Mouse (Mus musculus) kidney, postnatal 25 days (tissue): ENCODE measurements around the gene Myo1g.

Experiments
- DNase-seq, 2 experiments: peaks; one replicate each; pipeline ENCODE4 v3.0.0; 2021; ENCODE audit warnings: mixed read lengths in 2 of 2

Myo1g gene

DNA sequence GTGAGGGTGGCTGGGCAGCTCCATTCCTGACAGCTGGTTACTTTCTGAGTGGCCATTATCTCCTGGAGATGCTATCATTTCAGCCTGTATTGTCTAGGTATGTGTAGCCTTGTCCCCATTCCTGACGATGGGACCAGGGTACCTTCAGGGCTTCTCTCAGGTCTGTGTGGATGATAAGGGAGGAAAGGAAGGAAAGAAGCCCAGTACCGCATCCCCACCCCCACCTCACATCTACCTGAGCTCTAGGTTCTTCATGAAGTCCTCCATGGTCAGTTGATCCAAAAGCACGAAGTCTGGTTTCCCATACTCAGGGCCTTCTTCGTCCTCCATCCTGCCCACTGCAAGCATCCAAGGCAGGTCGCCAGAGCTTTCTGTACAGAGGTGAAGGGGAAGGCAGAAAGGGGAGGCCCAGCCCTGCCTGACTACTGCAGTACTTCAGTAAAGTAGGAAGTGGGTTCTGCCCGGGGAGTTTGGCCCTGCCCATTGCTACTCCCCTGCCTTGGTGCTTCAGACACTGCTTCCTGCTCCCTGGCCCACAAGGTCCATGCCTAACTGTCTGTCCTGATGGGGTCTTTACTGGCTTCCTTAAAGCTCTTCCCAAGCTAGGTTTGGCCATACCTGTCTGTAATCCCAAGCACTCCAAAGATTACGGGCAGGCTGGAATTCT lies at the start of gene Myo1g:
Myo1g (minus strand) TSS at position 459 of the 667 bp plus-strand sequence.
- no peak for DNase-seq

DNA sequence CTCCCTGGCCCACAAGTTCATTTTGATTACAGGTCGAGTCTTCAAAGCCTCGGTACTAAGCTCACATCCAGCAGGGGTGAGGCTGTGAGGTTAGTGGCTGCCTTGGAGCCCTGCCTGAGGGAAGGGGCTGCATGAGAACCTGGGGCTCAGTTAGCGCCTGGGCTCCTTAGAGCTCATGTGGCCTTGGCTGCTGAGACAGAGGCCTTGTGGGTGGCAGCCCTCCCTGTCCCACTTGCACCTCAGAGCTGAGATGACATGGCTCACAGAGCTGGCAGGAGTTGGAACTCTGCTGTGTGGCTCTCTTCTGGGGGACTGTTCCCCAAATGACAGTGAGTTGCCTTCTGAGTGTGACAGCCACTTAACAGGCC lies 48.6 kb upstream of the Myo1g start:
- no peak for DNase-seq

DNA sequence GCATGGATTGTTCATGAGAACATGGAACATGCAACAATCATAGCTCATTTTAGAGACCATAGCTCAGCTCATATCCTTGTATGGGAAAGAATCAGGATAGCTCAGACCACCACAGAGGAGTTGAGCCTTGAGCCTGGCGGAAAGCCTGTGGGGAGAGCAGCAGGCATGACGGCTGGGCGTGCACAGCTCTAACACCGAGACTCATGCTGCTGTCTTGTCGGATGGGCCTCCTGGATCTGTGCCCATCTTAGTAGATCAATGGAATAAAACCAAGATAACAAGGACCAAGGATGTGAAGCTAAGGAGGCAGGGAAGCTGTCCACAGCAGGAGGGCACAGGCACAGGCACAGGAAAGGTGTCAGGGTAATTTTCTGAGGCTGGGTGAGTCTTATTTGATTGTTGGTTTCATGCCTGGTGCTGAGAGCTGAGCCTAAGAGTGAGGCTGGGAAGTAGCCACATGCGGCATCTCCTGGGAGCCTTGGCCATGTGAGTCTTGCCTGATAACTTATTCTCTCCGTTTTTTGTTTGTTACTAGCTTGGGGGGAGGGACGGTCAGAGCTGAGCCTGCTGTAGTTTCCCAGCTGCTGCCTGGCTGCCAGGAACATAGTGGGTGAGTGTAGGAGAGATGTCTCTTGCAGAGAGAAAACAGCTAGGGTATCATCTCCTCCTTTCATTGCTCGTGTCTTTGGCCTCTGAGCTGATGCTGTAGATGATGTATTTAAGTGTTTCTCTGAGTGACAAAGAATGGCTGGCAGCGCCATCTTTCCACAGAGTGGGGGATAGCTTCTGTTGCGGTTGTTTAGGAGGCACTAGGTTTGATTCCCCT lies 48.0 kb upstream of the Myo1g start:
- no peak for DNase-seq

DNA sequence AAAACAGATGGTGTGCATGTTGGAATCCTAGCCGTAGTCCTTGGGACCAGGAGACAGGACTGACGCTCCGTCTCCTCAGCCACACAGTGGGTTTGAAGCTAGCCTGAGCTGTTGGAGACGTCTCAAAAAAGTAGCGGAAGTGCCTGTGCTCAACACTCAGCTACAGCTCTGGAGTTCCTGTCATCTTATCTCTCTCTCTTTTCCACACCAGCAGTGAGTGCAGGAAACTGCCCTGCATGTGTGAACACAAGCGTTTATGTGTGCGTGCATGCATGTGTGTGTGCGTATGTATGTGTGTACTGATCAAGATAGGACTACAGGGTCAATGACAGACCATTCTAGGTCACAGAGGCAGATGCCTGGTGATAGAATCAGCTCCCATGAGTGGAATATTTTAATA lies 47.2 kb upstream of the Myo1g start:
- DNase-seq, result no peak

DNA sequence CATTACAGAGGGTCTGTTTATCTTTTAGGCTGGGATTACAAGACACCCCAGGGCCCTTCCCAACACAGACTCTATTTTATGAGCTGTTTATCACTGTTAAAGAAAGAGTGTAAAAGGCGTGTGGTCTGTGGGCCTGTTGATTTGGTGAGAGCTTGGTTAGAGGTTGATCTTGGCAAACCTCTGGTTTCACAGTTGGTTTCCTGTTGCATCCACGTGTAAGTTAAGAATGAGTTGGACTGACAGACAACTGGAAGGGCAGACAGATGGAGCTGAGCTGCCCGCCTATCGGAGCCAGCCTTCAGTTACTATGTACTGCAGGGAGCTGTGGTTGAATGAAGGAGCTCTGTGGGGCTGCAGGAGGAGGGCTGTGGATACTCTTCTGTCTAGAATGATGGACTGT lies 45.7 kb upstream of the Myo1g start:
- DNase-seq, result no peak

DNA sequence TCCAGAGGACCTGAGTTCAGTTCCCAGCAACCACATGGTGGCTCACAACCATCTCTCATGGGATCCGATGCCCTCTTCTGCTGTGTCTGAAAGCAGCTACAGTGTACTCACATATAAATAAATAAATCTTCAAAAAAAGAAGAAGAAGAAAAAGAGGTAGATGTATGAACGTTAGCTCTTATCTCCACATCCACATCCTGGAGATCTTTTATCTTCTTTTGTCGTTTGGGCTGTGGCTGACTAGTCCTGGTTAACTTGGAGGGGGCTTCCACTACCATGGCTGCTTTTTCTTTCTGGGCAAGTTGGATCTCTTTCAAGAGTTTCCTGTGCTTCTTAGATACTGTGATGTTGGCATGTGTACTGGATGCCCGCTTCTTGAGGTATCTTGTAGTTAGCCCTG lies 42.4 kb upstream of the Myo1g start:
- DNase-seq, result no peak

DNA sequence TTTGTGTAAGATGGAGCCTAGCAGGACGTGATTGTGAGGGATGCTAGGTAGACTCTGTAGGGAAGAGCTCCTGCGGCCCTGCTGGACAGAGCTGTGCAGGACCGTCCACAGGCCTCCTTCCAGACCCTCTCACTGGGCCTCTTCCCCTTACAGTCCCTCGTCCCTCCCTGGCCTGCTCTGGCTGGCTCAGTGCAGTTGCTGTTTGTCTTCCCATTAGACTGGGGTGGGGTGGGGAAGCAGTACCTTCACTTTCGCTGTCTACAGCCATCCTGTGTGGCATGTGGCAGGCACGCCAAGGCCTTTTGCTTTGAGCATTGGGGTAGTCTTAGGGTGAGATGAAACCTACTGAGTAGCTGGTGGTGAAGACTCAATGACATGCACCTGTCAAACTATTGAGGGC lies 41.6 kb upstream of the Myo1g start:
- DNase-seq, result no peak

DNA sequence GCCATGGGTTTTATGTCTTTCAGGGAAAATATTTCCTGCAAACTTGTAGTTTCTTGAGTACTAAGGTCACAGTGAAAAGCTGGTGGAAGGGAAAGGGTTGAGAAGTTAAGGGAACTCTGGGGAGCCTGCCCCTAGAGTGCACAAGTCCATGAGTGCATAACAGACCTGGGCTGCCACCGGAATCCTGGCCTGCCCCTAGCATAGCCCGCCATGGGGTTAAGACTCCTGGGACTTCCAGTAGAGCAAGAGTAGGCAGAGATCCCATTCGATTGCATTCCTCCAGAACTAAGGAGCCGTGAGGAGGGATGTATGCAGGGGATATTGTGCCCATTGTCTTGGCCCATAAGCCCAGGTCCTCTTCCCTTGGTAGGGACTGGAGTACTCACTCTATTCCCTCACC lies 40.7 kb upstream of the Myo1g start:
- no peak for DNase-seq

DNA sequence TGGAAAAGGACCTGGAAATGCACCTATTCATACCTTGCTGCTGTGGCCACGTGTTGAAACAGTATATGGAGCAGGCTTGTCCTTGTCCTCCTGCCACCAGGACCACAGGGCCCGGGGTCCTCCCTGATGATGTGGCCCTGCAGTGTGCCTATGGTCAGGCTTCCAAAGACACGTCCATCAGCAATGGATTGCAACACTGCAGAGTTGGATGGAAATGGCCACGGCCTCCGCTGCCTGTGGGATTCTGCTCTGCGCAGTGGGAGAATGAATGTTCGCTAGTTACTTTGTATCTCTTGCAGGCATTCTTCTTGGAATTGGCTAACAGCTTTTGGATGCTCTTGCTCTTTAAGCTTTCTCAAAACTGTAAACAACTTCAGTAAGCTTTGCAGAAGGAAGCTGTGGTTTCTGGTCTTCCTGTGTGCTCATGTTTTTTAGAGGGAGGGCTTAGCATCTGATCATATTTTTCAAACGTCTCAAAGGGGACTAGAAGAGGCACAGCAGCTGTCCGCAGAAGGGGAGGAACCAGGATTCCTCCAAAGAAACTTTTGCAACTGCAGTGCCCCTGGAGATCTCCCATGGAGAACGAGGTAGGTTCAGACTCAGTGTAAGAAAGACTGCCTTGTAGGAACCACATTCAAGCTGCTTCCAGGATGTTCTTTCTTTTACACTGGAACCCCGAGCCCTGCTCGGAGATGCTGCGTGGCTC lies 40.0 kb upstream of the Myo1g start:
- DNase-seq, result no peak

DNA sequence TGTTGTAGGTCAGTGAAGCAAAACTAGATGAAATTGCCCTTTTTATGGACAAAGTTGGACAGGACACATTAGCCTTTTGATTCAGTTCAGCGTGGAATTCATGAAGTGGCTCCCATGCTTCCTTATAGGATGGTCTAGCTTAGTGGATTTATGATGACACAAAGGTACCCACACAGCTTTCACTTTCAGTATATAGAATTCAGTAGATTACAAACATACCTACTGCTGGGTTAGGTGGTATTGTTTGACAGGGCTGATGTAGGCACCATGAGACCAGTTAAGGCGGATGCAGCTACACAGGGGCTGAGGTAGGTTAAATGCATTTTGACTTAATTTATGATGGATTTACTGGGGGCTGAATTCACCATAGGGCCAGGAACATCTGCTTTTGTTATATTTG lies 39.2 kb upstream of the Myo1g start:
- DNase-seq, result no peak

DNA sequence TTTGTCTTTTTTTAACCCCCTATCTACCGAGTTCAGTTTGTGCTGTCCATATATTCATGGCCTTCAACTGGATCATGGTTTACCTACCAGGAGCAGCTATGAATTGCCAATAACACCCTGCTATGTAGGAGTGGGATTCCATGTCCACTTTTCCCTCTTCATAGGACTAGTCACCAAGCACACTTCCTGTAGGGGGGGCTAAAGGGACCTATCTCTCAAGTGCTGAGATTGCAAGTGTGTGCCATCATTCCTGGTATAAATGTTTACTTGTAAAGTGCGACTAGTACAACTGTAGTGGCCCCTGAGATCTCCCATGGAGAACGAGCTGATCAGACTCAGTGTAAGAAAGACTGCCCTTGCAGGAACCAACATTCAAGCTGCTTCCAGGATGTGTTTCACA lies 37.5 kb upstream of the Myo1g start:
- no peak for DNase-seq

DNA sequence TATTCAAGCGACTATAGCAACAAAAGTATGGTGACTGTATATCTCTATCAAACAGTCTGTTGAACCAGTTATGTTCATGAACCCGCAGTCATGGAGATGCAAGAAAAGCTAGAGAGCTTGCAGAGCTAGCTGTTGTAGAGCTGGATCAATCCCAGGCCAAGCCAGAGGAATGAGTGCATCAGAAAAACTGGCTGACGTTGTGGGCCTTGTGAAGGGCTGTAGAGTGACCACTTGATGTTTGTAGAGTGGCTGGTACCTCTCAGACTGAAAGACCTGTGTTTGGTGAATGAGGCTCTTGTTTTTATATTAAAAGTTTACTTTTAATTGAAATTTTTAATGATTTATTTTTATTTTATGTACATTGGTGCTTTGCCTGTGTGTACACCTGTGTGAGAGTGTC lies 29.4 kb upstream of the Myo1g start:
- no peak for DNase-seq

DNA sequence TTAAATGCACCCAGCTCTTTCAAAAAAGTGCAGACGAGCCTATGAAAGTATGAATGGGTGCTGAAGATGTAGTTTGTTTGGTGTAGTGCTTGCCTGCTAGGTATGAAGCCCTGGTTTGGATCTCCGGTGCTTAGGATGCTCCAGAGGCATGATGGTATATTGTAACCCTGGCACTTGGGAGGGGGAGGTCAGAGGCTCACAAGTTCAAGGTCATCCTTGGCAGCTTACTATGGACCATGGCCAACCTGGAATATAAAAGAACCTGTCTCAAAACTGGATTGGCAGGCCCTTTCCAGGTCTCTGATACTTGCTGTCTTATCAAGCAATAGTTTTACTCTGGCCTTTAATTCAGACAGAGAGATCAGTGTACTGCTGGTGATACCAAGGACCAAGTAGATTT lies 29.0 kb upstream of the Myo1g start:
- no peak for DNase-seq

DNA sequence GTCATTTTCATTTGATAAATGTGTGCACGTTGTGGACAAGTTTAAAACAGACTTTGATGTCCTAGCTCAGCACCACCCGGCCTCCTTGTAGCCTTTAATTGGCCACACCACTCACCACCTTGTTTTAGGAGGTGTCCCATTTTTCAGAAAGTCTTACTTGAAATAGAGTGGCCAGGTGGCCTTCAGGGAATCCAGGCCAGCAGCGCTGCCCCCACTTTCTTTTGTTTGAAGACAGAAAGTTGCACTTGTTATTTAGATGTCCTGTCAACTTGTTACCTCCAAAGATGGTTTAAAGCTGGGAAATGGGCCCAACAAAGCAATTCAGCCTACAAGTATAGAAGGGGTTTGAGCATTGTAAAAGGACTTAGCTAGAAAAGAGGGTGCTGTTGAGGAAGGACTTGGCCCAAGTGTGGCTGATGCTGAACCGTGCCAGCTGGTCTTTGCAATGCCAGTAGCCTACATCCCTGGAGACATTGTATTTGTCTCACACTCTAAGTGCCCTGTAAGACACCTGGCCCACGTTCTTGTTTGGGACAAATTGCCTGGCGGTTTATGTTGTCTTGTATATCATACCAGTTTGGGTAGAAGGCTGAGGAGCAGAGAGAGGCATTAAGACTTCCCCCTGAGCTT lies 27.0 kb upstream of the Myo1g start:
- DNase-seq, result no peak

DNA sequence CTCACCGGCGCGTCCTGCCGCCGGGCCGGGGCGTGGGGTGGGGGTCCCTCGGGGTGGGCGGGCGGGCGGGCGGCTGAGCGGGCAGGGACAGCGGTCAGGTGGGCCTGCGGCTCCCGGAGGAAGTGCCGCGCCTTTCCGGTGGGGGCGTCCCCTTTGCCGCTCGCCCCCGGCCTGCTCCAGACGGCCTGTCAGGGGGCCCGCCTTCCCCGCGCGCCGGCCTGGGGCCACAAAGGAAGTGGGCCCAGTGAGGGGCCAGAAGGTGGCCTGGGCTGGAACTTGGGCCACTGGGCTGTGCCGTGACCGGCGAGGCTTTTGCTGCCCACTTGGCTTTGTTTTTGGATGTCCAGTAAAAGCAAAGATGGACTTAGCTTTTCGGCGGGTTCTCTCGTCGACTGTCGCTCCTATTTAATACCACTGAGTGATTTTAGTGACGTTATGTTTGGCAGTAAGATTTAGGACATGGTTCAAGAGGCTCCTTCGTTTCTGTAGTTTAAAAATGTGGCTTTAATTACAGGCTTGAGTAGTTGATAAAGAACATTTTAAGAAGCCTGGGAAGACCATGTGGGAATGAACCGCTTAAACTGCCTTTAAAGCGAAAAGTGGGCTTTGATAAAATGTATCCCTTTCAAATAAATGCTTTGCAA lies 26.4 kb upstream of the Myo1g start:
- DNase-seq, result peak; percentile 64 to 89

DNA sequence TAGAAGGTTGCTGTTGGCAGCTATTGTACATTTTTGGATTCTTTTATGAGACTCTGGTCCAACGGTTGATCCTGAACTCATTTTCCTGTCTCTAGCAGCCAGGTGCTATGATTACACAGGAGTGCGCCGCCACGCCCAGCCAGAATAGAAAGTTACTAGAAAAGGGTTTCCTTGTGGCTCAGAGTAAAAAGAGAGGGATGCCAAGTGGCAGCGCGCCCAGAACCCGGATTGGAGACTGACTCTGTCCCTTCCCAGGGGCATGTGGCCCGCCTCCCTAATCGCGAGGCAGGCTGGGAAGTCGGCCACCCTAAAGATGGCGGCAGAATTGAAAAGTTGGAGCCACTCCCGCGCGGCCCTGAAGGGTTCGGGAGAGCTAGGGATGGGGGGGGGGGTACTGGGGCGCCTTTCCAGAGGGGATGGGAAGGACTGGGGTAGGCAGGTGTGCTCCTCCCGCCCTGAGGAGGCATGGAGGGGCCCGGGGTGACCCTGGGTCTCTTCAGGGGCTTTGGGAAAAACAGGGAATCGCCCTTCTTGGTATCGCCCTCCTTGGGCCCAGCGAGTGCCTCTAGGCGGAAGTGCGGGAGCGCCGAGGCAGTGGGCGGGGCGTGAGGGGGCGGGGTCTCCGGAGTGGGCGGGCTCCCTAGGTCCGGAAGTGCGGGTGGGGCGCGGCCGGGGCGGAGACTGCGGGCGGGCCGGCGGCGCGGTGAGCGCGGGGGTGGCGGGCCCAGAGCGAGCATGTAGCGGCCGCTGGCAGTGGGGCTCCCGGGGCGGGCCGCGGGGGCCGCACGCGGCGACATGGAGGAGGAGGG lies 25.6 kb upstream of the Myo1g start, which contains the start of gene Ccm2:
Ccm2 (plus strand) TSS at position 683 of the 809 bp plus-strand sequence.
- peak; percentile 99 to 100 for DNase-seq

DNA sequence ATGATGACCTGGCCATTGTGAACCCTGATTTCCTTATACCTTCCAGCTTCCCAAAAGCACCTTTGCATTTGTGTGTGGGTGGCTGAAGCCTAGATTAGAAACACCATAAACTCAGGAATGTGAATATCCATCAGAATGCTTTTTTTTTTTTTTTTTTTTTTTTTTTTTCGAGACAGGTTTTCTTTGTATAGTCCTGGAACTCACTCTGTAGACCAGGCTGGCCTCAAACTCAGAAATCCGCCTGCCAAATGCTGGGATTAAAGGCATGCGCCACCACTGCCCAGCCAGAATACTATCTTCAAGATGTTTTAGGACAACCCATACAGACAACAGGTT lies 25.1 kb upstream of the Myo1g start:
- DNase-seq, result no peak

DNA sequence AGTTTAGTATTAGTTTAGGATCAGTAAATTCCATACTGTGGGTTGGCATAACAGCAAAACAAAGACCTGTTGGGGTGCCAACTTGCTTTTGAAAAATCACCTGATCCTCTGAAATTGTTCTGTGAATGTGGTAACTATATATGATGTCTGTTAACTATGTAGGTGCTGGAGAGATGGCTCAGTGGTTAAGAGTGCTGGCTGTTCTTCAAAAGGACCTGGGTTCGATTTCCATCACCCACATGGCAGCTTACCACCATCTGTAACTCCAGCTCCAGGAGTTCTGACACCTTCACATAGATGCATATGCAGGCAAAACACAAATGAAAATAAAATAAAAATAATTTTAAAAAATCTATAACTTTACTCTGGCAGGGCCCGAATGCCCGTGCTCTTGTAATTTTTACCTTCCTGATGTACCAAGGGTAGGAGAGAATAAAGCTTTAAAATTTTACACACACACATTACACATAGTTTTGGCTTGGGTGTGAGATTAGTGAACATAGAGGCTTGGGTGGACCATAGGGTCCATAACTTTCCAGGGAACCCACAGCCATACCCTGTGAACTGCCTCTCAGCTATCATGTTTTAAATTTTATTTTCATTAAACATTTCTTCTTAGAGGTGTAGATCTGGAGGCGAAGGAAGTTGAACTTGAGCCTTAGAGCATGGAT lies 24.6 kb upstream of the Myo1g start:
- DNase-seq, result no peak

DNA sequence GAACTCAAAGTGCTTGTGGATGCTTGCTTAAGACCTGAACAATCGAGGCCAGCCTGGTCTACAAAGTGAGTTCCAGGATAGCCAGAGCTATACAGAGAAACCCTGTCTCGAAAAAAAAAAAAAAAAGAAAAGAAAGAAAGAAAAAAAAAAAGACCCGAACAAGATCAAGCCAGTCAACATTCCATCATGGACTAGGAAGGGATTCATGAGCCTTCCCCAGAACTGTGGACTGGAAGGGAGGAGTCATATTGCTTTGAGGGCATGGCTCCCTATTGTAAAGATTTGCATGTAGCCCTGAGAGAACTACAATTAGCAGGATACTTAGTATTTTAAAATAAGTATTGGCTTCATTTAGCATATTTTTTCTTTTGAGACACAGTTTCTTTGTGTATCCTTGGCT lies 23.9 kb upstream of the Myo1g start:
- DNase-seq, result no peak

DNA sequence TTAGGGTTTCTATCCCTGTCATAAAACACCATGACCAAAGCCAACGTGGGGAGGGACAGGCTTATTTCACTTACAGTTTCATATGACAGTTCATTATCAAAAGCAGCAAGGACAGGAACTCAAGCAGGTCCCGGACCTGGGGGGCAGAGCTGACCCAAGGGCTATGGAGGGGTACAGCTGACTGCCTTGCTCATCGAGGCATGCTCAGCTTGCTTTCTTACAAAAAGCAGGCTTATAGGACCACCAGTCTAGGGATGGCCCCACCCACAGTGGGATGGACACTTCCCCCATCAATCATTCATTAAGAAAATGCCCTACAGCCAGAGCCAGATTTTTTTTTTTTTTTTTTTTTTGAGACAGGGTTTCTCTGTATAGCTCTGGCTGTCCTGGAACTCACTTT lies 10.0 kb upstream of the Myo1g start:
- DNase-seq, result no peak

DNA sequence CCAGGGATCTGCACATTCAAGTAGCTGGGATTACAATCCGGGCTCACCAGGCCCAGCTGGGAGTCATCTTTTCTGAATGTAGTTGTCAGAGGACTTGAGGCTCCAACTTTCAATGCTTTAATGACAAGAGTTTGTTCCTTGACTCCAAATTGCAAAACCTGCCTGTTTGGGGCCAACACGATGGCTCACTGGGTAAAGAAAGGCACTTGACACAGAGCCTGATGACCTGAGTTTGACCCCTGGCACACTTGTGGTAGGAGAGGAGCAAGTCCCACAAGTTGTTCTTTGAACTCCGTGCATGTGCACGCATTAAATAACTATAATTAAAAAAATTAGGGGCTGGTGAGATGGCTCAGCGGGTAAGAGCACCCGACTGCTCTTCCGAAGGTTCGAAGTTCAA lies 9.2 kb upstream of the Myo1g start:
- DNase-seq, result no peak
